Mouse (Mus musculus) small intestine, adult 2 months (tissue): ENCODE results near the gene Tmtc1.

ENCODE experiments used
- CTCF ChIP-seq: fragments of 200-500 bp; IDR thresholded peaks from 2 replicates; pipeline ENCODE4 v1.5.1; 2012; ENCODE audit warnings: low read depth, mild to moderate bottlenecking, control low read depth, inconsistent platforms, low read length, moderate library complexity, mixed read lengths; ENCODE audit not compliant: insufficient replicate concordance, insufficient read length; ENCODE audit errors: extremely low read depth
- POLR2A ChIP-seq: fragments of 200-500 bp; IDR thresholded peaks from 2 replicates; pipeline ENCODE4 v1.6.1; 2012; ENCODE audit warnings: low read depth, mild to moderate bottlenecking, control low read depth, inconsistent platforms, low read length, moderate library complexity

DNA sequence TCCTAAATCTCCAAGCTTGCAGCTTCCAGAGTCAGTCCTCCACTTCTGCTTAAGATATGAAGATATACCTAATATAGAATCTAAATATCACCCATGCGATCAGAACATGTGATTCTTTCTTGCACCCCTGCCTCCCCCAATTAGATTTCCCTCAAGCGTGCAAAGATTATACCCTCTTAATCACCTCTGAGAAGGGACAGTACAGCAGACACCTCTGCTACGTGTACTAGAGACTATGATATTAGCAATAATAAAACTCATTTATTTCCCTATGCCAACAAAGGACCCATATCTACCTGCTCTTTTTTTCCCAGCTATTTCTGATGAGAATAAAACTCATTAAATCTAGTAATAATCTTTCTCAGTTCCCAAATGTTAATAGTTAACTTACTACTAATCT is 49.9 kb downstream of the Tmtc1 start:
- no peak for TF ChIP-seq CTCF
- TF ChIP-seq POLR2A = no peak
